Mouse (Mus musculus) erythroblast, embryonic 14.5 days (primary cell): ENCODE measurements around the gene Slc2a3. TPM values are rescaled to one million over a fixed set of nuclear protein-coding genes. Genes with fewer than 3 reads are reported as not detected.
"Not testable (repeated sequence)": the region's sequence is repeated elsewhere in the genome, so short reads cannot be mapped to it uniquely, and the experiment has no call there.

ENCODE experiments used
- H3K27me3 ChIP-seq: 2 replicates; pipeline ENCODE4 v1.6.1; 2012; ENCODE audit warnings: inconsistent platforms; ENCODE audit not compliant: control insufficient read depth
- H3K36me3 ChIP-seq: 2 replicates; pipeline ENCODE4 v1.6.1; 2012; ENCODE audit warnings: mild to moderate bottlenecking, inconsistent platforms; ENCODE audit not compliant: control insufficient read depth
- H3K4me1 ChIP-seq: 2 replicates; pipeline ENCODE4 v1.6.1; 2012; ENCODE audit warnings: inconsistent platforms; ENCODE audit not compliant: control insufficient read depth
- H3K4me3 ChIP-seq: replicated peaks from 2 replicates; pipeline ENCODE3; 2012; ENCODE audit warnings: moderate library complexity, mild to moderate bottlenecking, inconsistent platforms
- H3K9me3 ChIP-seq: 2 replicates; pipeline ENCODE4 v1.6.1; 2012; ENCODE audit warnings: low read length, inconsistent platforms, mixed read lengths; ENCODE audit not compliant: control insufficient read depth
- GATA1 ChIP-seq: IDR thresholded peaks from 2 replicates; pipeline ENCODE4 v1.6.1; 2012; ENCODE audit warnings: low read length, inconsistent platforms, mixed read lengths
- TAL1 ChIP-seq: IDR thresholded peaks from 3 replicates; pipeline ENCODE4 v1.6.1; 2012; ENCODE audit warnings: low read length, inconsistent platforms, mixed read lengths
- polyA plus RNA-seq: library from polyadenylated mRNA; stranded (reverse); fragments of >175 nt; gene quantifications from 2 replicates; pipeline ENCODE4 v1.2.3, GENCODE M21; 2012

Gene Slc2a3
- polyA plus RNA-seq, 1 experiment = 0.48 TPM

DNA sequence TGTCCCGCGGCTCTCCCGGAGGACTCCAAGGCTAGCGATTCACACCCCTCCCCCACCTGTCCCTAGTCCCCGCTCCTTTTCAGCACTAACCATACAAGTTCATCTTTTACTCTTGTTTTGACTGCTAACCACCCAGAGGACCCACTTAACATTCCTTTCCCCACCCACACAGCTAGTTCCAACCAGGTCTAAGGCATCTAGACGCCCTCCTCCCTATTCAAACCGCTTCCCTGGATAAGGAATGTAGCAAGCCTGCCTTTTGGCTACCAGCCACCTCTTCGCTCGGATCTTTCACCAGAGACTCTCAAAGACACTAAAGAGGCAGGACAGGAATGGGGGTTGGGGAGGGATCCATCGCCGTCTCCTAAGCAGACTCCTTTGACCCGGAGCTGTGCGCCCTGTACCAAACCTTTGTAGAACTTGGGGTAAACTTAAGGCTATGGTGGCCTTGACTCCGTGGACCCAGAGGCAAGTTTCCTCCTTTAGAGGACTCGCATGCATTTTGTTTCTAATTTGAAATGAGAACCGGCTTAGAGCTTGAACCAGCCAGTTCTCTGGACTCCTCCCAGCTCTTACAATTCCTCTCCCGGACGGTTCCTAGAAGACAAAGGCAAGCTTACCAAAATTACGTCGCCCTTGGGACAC is 98.8 kb downstream of the Slc2a3 start:
- TF ChIP-seq GATA1 (no peak), TAL1 (no peak)
- Histone ChIP-seq H3K4me3 (no peak overlapping the region), H3K9me3 (no peaks in the 10 kb centered on the region), H3K36me3 (no peaks in the 10 kb centered on the region), H3K4me1 (peaks cover 3% of the 10 kb centered on the region; the same call in 1 of the 2 replicates), H3K27me3 (peaks cover 12% of the 10 kb centered on the region)

DNA sequence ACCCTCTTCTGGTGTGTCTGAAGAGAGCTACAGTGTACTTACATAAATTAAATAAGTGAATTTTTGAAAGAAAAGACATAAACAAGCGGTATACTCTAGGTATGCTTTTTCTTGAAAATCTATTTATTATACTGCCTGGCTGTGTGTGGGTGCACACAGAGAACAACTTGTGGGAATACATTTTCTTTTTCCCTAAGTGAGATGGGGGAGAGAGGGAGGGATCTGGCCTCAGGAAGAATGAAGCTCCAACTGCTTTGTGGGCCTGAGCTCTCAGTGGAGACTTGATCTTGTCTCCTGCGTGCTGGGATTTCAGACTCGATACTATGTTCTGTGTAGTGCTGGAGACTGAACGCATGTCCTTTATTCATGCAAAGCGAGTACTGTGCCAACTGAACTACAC is 99.6 kb downstream of the Slc2a3 start:
- Histone ChIP-seq H3K9me3 (no peaks in the 10 kb centered on the region), H3K36me3 (no peaks in the 10 kb centered on the region), H3K4me3 (no peak overlapping the region), H3K4me1 (peaks cover 3% of the 10 kb centered on the region; the same call in 1 of the 2 replicates), H3K27me3 (peaks cover 5% of the 10 kb centered on the region)
- TF ChIP-seq GATA1 = no peak
- TF ChIP-seq TAL1 = no peak

DNA sequence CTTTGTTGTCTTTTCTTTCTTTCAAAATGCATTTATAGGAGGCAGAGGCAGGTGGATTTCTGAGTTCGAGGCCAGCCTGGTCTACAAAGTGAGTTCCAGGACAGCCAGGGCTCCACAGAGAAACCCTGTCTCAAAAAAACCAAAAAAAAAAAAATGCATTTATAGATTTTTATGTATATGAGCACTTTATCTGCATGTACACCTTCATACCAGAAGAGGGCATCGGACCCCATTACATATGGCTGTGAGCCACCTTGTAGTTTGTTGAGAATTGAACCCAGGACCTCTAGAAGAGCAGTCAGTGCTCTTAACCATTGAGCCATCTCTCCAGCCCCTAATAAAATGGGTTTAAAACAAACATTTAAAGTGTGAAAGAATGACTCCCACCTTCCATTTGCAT is 101.8 kb downstream of the Slc2a3 start:
- H3K27me3 ChIP-seq, H3K4me1 ChIP-seq, H3K4me3 ChIP-seq, H3K9me3 ChIP-seq, H3K36me3 ChIP-seq: not testable (repeated sequence)

DNA sequence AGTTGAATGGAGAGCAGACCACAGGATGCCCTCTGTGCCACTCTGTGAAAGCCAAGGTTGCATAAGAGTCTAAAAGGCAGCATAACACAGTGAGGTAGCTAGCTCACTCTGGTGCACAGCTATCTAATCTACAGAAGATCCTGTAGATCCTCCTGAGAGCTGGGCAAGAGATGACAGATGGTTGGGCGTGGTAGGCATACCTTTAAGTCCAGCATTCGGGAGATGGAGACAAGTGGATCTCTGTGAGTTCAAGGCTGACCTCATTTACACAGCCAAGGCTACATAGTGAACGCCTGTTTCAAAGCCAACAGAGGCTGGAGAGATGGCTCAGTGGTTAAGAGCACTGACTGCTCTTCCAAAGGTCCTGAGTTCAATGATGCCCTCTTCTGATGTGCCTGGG is 106.0 kb downstream of the Slc2a3 start:
- Histone ChIP-seq H3K4me3 (no peak overlapping the region), H3K9me3 (no peaks in the 10 kb centered on the region), H3K27me3 (no peaks in the 10 kb centered on the region), H3K4me1 (no peaks in the 10 kb centered on the region), H3K36me3 (no peaks in the 10 kb centered on the region)
- TF ChIP-seq GATA1 (no peak), TAL1 (no peak)

DNA sequence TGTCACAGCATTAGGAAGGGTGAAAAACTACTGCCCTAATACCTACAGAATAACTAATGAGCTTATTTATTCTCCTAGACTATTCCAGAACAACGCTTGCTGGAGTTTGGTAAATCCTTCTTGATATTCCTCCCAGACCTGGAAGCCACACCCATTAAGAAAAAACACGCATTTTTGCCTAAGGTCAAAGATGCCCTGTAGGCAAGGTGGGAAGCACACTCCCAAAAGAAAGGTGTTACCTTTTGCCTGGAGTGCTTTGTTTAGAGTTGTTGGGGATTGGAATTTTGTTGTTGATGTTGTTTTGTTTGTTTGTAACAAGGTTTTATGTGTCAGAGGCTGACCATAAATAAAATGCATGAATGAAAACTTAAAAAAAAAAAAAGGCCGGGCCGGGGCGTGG is 111.4 kb downstream of the Slc2a3 start:
- TF ChIP-seq TAL1 = no peak
- TF ChIP-seq GATA1 = no peak
- H3K36me3 ChIP-seq = no peaks in the 10 kb centered on the region
- no peaks in the 10 kb centered on the region for H3K4me1 ChIP-seq
- no peaks in the 10 kb centered on the region for H3K9me3 ChIP-seq
- no peaks in the 10 kb centered on the region for H3K27me3 ChIP-seq
- H3K4me3 ChIP-seq = no peak overlapping the region

DNA sequence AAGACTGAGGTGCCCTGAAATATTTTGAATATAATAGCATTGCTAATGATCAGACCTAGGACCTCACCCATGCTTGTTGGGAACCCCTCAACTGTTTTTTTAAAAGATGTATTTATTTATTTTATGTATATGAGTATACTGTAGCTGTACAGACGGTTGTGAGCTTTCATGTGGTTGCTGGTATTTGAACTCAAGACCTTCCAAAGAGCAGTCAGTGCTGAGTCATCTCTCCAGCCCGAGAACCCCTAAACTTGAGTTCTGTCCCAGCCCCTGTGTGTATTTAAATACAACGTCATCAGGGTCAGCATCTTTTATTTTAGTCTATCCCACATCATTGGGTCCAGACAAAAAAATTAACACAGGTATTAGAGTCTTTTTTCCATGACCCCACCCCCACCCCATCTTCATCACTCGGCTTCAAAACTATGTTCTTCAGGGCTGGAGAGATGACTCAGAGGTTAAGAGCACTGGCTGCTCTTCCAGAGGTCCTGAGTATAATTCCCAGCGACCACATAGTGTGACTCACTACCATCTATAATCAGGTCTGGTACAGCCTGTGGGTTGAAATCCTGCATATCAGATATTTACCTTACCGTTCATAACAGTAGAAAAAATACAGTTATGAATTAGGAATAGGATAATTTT is 111.9 kb downstream of the Slc2a3 start:
- H3K9me3 ChIP-seq = no peaks in the 10 kb centered on the region
- no peaks in the 10 kb centered on the region for H3K36me3 ChIP-seq
- TF ChIP-seq TAL1 = no peak
- no peak for TF ChIP-seq GATA1
- no peaks in the 10 kb centered on the region for H3K4me1 ChIP-seq
- H3K27me3 ChIP-seq = no peaks in the 10 kb centered on the region
- H3K4me3 ChIP-seq = no peak overlapping the region

DNA sequence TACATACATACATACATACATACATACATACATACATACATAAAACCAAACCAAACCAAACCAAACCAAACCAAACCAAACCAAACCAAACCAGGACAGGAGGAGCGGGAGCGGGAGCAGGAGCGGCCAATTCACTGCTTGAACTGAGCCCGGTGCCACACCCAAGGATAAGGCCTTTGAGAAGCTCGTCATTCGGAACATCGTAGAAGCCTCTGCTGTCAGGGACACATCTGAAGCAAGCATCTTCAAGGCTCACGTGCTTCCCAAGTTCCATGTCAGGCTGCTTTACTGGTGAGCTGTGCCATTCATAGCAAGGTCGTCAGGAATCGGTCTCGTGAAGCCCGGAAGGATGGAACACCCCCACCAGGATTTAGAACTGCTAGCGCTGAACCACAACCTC is 114.7 kb downstream of the Slc2a3 start:
- Histone ChIP-seq H3K27me3 (no peaks in the 10 kb centered on the region), H3K9me3 (no peaks in the 10 kb centered on the region), H3K4me3 (no peak overlapping the region), H3K36me3 (no peaks in the 10 kb centered on the region), H3K4me1 (no peaks in the 10 kb centered on the region)
- TF ChIP-seq GATA1 (no peak), TAL1 (no peak)

DNA sequence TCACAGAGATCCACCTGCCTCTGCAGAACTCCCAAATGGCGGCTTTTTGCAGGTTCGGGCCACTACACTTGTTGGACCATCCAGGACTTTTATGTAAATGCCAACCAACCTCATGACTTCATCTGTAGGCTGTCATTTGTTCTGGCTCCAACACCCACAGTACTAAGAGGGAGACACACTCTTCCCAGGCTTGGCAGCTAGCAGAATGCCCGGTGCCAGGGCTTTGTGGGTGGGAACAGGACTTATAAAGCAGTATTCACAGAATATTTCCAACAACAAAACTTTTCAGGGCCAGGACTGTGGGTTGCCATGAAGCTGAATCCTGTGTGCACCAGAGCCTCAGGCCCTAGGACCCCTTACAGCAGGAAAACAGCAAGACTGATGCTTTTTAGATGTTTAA is 118.8 kb downstream of the Slc2a3 start:
- no peaks in the 10 kb centered on the region for H3K27me3 ChIP-seq
- H3K36me3 ChIP-seq = no peaks in the 10 kb centered on the region
- no peaks in the 10 kb centered on the region for H3K9me3 ChIP-seq
- H3K4me1 ChIP-seq = no peaks in the 10 kb centered on the region
- TF ChIP-seq GATA1 (no peak), TAL1 (no peak)
- H3K4me3 ChIP-seq = no peak overlapping the region

Other genes starting within 250 kb of the Slc2a3 start
- gene Aicda, start 247.8 kb downstream of the Slc2a3 start, polyA plus RNA-seq = 0.03 TPM in 1 of 2 replicates, not detected in the other
- 0.04 TPM in 1 of 2 replicates, not detected in the other for gene Apobec1, start 199.2 kb downstream of the Slc2a3 start, polyA plus RNA-seq
- 0.03 TPM in 1 of 2 replicates, not detected in the other for gene Gdf3, start 191.6 kb downstream of the Slc2a3 start, polyA plus RNA-seq
- gene Dppa3, start 175.2 kb downstream of the Slc2a3 start, polyA plus RNA-seq = not detected in 2 replicates
- gene Nanog, start 94.2 kb downstream of the Slc2a3 start, polyA plus RNA-seq = 0.06 TPM in 1 of 2 replicates, not detected in the other
- gene Foxj2, start 18.3 kb upstream of the Slc2a3 start, polyA plus RNA-seq = 0.56 and 0.83 TPM in 2 replicates
- gene C3ar1, start 54.5 kb upstream of the Slc2a3 start, polyA plus RNA-seq = not detected in 2 replicates
- gene Necap1, start 72.8 kb upstream of the Slc2a3 start, polyA plus RNA-seq = 0.58 and 0.93 TPM in 2 replicates
- not detected in 2 replicates for gene Clec4a1, start 120.2 kb upstream of the Slc2a3 start, polyA plus RNA-seq
- gene Clec4a3, start 150.9 kb upstream of the Slc2a3 start, polyA plus RNA-seq = not detected in 2 replicates
- gene Clec4a4, start 188.7 kb upstream of the Slc2a3 start, polyA plus RNA-seq = not detected in 2 replicates
- not detected in 2 replicates for gene Clec4b1, start 248.3 kb upstream of the Slc2a3 start, polyA plus RNA-seq